Mouse (Mus musculus) embryonic facial prominence, embryonic 12.5 days (tissue): Measurements from ENCODE around the gene Sap25. TPM values are rescaled to one million over a fixed set of nuclear protein-coding genes. Genes with fewer than 3 reads are reported as not detected.

ENCODE experiments used
- ATAC-seq: fragments of 200-750 bp; cut with Nextera tagmentation; 2 replicates; pipeline ENCODE4 v1.8.0; 2017; ENCODE audit not compliant: insufficient number of reproducible peaks, insufficient read depth, low FRiP score, low TSS enrichment
- H3K27ac ChIP-seq: fragments of 300-500 bp; sonication (generic); 2 replicates; pipeline ENCODE4 v1.5.1; 2016; ENCODE audit warnings: mild to moderate bottlenecking
- H3K27me3 ChIP-seq: fragments of 300-500 bp; sonication (generic); 2 replicates; pipeline ENCODE4 v1.6.1; 2016; ENCODE audit warnings: mild to moderate bottlenecking, moderate library complexity
- H3K36me3 ChIP-seq: fragments of 300-500 bp; sonication (generic); 2 replicates; pipeline ENCODE4 v1.6.1; 2016; ENCODE audit warnings: mild to moderate bottlenecking
- H3K4me1 ChIP-seq: fragments of 300-500 bp; sonication (generic); 2 replicates; pipeline ENCODE4 v1.6.1; 2016
- H3K4me2 ChIP-seq: fragments of 300-500 bp; sonication (generic); replicated peaks from 2 replicates; pipeline ENCODE4 v1.6.1; 2016; ENCODE audit warnings: mild to moderate bottlenecking, moderate library complexity
- H3K4me3 ChIP-seq: fragments of 300-500 bp; sonication (generic); 2 replicates; pipeline ENCODE4 v1.5.1; 2016; ENCODE audit warnings: mild to moderate bottlenecking
- H3K9ac ChIP-seq: fragments of 300-500 bp; sonication (generic); 2 replicates; pipeline ENCODE4 v1.6.1; 2016; ENCODE audit warnings: mild to moderate bottlenecking, moderate library complexity
- H3K9me3 ChIP-seq: fragments of 300-500 bp; sonication (generic); 2 replicates; pipeline ENCODE4 v1.6.1; 2016; ENCODE audit warnings: mild to moderate bottlenecking, moderate library complexity
- WGBS: fragments of 180-500 bp; shearing (Covaris S2); methylation state at CpG from one replicate; pipeline ENCODE4 v1.1.7; 2016; 5-methylcytosine and 5-hydroxymethylcytosine counted together
- polyA plus RNA-seq: library from polyadenylated mRNA; unstranded; fragments of >200 nt; fragmentation: Nextera tagmentation; extraction: Ambion mirVana; gene quantifications from 2 replicates; pipeline ENCODE4 v1.2.1, GENCODE M21; 2016

Gene Sap25
- polyA plus RNA-seq, 1 experiment from 2014 or later = 6.8 TPM

- WGBS = under 1% methylated on average over 23 of the region's 23 CpGs
- Histone ChIP-seq H3K36me3 (peaks cover 15% of the 10 kb centered on the region), H3K4me1 (peaks cover 28% of the 10 kb centered on the region), H3K9me3 (no peaks in the 10 kb centered on the region), H3K27ac (peak overlapping the region; percentile 91), H3K4me2 (peak overlapping the region; percentile 81), H3K9ac (peak overlapping the region; percentile 77), H3K27me3 (no peaks in the 10 kb centered on the region), H3K4me3 (peak overlapping the region; percentile 77)
- ATAC-seq = no peak
These were observed 11.8 kb upstream of the Sap25 start for GRCm38 (mm10) chr5:137629306-137629721.

- Histone ChIP-seq H3K27me3 (no peaks in the 10 kb centered on the region), H3K9ac (peak overlapping the region; percentile 77), H3K4me1 (peaks cover 23% of the 10 kb centered on the region), H3K9me3 (no peaks in the 10 kb centered on the region), H3K36me3 (peaks cover 18% of the 10 kb centered on the region), H3K27ac (peak overlapping the region; percentile 91), H3K4me2 (peak overlapping the region; percentile 81), H3K4me3 (peak overlapping the region; percentile 77)
- 17% methylated on average over 6 of the region's 6 CpGs for WGBS
- ATAC-seq = no peak
These were observed 11.1 kb upstream of the Sap25 start for GRCm38 (mm10) chr5:137629906-137630545.

- H3K4me3 ChIP-seq = peak overlapping the region; percentile 77
- peak overlapping the region; percentile 81 for H3K4me2 ChIP-seq
- peaks cover 23% of the 10 kb centered on the region for H3K36me3 ChIP-seq
- H3K4me1 ChIP-seq = peaks cover 23% of the 10 kb centered on the region
- H3K9ac ChIP-seq = peak overlapping the region; percentile 77
- no peaks in the 10 kb centered on the region for H3K9me3 ChIP-seq
- peak overlapping the region; percentile 91 for H3K27ac ChIP-seq
- ATAC-seq = no peak
- H3K27me3 ChIP-seq = no peaks in the 10 kb centered on the region
- 28% methylated on average over 3 of the region's 3 CpGs for WGBS
These were observed 10.5 kb upstream of the Sap25 start for GRCm38 (mm10) chr5:137630602-137631001.

- 49% methylated on average over 9 of the region's 9 CpGs for WGBS
- Histone ChIP-seq H3K27me3 (no peaks in the 10 kb centered on the region), H3K4me1 (peaks cover 23% of the 10 kb centered on the region), H3K9ac (peak overlapping the region; percentile 77), H3K27ac (peak overlapping the region; percentile 91), H3K4me2 (peak overlapping the region; percentile 81), H3K9me3 (no peaks in the 10 kb centered on the region), H3K36me3 (peaks cover 29% of the 10 kb centered on the region), H3K4me3 (peak overlapping the region; percentile 77)
- no peak for ATAC-seq
These were observed 10.0 kb upstream of the Sap25 start for GRCm38 (mm10) chr5:137631171-137631570.

GRCm38 (mm10) chr5:137631591-137631990 lies 9.5 kb upstream of the Sap25 start:
- no peaks in the 10 kb centered on the region for H3K27me3 ChIP-seq
- peak overlapping the region; percentile 91; the same call in 1 of the 2 replicates for H3K27ac ChIP-seq
- H3K4me1 ChIP-seq = peaks cover 23% of the 10 kb centered on the region
- H3K4me3 ChIP-seq = no peak overlapping the region
- H3K4me2 ChIP-seq = peak overlapping the region; percentile 81; the same call in 1 of the 2 replicates
- 69% methylated on average over 4 of the region's 4 CpGs for WGBS
- no peaks in the 10 kb centered on the region for H3K9me3 ChIP-seq
- no peak for ATAC-seq
- peak overlapping the region; percentile 77; the same call in 1 of the 2 replicates for H3K9ac ChIP-seq
- peaks cover 33% of the 10 kb centered on the region for H3K36me3 ChIP-seq

GRCm38 (mm10) chr5:137633397-137634084 lies 7.6 kb upstream of the Sap25 start:
- Histone ChIP-seq H3K36me3 (peaks cover 53% of the 10 kb centered on the region), H3K27ac (no peak overlapping the region), H3K4me1 (peaks cover 23% of the 10 kb centered on the region), H3K27me3 (no peaks in the 10 kb centered on the region), H3K9me3 (no peaks in the 10 kb centered on the region), H3K9ac (no peak overlapping the region), H3K4me2 (no peak overlapping the region), H3K4me3 (no peak overlapping the region)
- ATAC-seq = no peak
- 80% methylated on average over 12 of the region's 12 CpGs for WGBS

GRCm38 (mm10) chr5:137639472-137639871 lies 1.7 kb upstream of the Sap25 start:
- Histone ChIP-seq H3K4me1 (no peaks in the 10 kb centered on the region), H3K9me3 (no peaks in the 10 kb centered on the region), H3K36me3 (peaks cover 80% of the 10 kb centered on the region), H3K9ac (no peak overlapping the region), H3K27me3 (peaks cover 14% of the 10 kb centered on the region), H3K4me2 (no peak overlapping the region), H3K4me3 (no peak overlapping the region), H3K27ac (no peak overlapping the region)
- WGBS = 81% methylated on average over 7 of the region's 7 CpGs
- no peak for ATAC-seq

GRCm38 (mm10) chr5:137642886-137643285 lies 1.8 kb downstream of the Sap25 start:
- peaks cover 35% of the 10 kb centered on the region for H3K27me3 ChIP-seq

GRCm38 (mm10) chr5:137644484-137644883 lies 3.4 kb downstream of the Sap25 start:
- H3K9me3 ChIP-seq = no peaks in the 10 kb centered on the region
- H3K4me1 ChIP-seq = peaks cover 32% of the 10 kb centered on the region
- 33% methylated on average over 19 of the region's 19 CpGs for WGBS
- H3K9ac ChIP-seq = no peak overlapping the region
- H3K27ac ChIP-seq = no peak overlapping the region
- no peak overlapping the region for H3K4me3 ChIP-seq
- no peak overlapping the region; the same call in 1 of the 2 replicates for H3K4me2 ChIP-seq
- ATAC-seq = no peak
- peaks cover 33% of the 10 kb centered on the region for H3K36me3 ChIP-seq
- H3K27me3 ChIP-seq = peaks cover 35% of the 10 kb centered on the region

More at GRCm38 (mm10) chr5:137642886-137643285, 1.8 kb downstream of the Sap25 start:
- whole genome bisulfite sequencing = 48% methylated on average over 4 of the region's 4 CpGs
- Histone ChIP-seq H3K27ac (no peak overlapping the region), H3K4me1 (peaks cover 18% of the 10 kb centered on the region; the same call in 1 of the 2 replicates), H3K9me3 (no peaks in the 10 kb centered on the region), H3K4me3 (no peak overlapping the region), H3K9ac (no peak overlapping the region), H3K4me2 (no peak overlapping the region), H3K36me3 (peaks cover 49% of the 10 kb centered on the region)
- no peak for ATAC-seq

GRCm38 (mm10) chr5:137645091-137645651 lies 4.0 kb downstream of the Sap25 start:
- Histone ChIP-seq H3K27me3 (peaks cover 35% of the 10 kb centered on the region), H3K27ac (no peak overlapping the region), H3K9me3 (no peaks in the 10 kb centered on the region), H3K36me3 (peaks cover 26% of the 10 kb centered on the region), H3K4me3 (peak overlapping the region; percentile 30), H3K4me1 (peaks cover 39% of the 10 kb centered on the region), H3K4me2 (peak overlapping the region; percentile 50), H3K9ac (0 out of 2 replicates have a peak overlapping the region, but pooled peaks have one; percentile 34)
- ATAC-seq = no peak
- WGBS = 2% methylated on average over 44 of the region's 44 CpGs

GRCm38 (mm10) chr5:137645652-137646091 lies 4.5 kb downstream of the Sap25 start, which contains the start of gene Irs3:
Gene Irs3 (minus strand): TSS chr5:137645714.
- Histone ChIP-seq H3K27ac (no peak within 1 kb of the TSS), H3K4me2 (peak within 1 kb of the TSS; percentile 50), H3K27me3 (peaks cover 35% of the 10 kb centered on the region), H3K4me3 (peak within 1 kb of the TSS; percentile 30), H3K9me3 (no peaks in the 10 kb centered on the region), H3K9ac (0 out of 2 replicates have a peak within 1 kb of the TSS, but pooled peaks have one; percentile 34), H3K36me3 (peaks cover 21% of the 10 kb centered on the region), H3K4me1 (peaks cover 40% of the 10 kb centered on the region)
- no peak for ATAC-seq
- 4% methylated on average over 11 of the region's 11 CpGs for whole genome bisulfite sequencing
